Mouse (Mus musculus): ENCODE measurements around the gene Gm20388.

DNA sequence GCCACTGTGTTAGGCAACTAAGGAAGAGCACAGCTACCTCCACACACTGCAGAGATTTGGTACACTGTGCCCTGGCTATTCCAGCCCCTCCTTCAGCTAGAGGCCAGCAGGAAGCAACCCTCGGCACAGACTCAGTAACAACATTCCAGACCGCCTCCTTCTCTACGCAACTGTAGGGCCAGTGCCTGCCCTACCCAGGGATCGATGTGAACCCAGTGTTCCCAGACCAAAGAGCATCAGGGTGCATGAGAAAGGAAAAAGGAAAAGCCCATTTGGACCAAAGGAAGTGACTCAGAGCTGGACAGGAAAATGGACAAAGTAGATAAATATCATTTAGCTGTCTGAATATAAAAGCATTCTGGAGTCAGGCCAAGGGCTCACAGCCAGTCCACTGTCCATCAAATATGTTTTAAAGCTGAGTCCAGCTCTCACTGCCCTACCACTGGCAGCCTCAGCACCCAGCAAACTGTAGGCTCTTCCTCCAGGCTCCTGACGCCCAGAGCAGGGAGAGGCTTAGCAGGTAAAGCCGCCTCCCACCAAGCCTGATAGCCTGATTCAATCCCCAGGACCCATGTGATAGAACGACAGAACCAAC is 1708.9 kb downstream of the Gm20388 start:
- TF ChIP-seq TAL1 (IDR thresholded peaks at IDR 0.05; ENCODE audit: low read length), result no peak
- no peak for TF ChIP-seq GATA1 (IDR thresholded peaks at IDR 0.05; ENCODE audit: low read length)

All from erythroblast, embryonic 14.5 days (primary cell).